Mouse (Mus musculus) CD4-positive, CD25-positive, alpha-beta regulatory T cell, adult 9 weeks (primary cell): Measurements from ENCODE around the gene Gm4846. TPM values are rescaled to one million over a fixed set of nuclear protein-coding genes. Genes with fewer than 3 reads are reported as not detected.

Source experiments
- polyA plus RNA-seq: library from polyadenylated mRNA; unstranded; fragments of 100-300 nt; shearing (Covaris generic); gene quantifications from one replicate; pipeline ENCODE4 v1.2.1, GENCODE M21; 2017

The Gm4846 gene
- not detected for polyA plus RNA-seq

GRCm38 (mm10) chr1:166497488-166497887 lies at the start of gene Gm4846:
Gm4846 (minus strand) TSS chr1:166497588.

Other genes with a start within 250 kb of the Gm4846 start
- not detected for gene Ildr2, start 243.4 kb downstream of the Gm4846 start, polyA plus RNA-seq
- 53.1 TPM for gene Tada1, start 118.5 kb downstream of the Gm4846 start, polyA plus RNA-seq
- 5.8 TPM for gene Pogk, start 87.7 kb downstream of the Gm4846 start, polyA plus RNA-seq
- gene Gm4847, start 150.1 kb upstream of the Gm4846 start, polyA plus RNA-seq, result not detected
- gene Fmo9, start 184.3 kb upstream of the Gm4846 start, polyA plus RNA-seq, result not detected